Mouse (Mus musculus) intestine, embryonic 14.5 days (tissue): ENCODE data around the gene Il17rd. TPM values are rescaled to one million over a fixed set of nuclear protein-coding genes. Genes with fewer than 3 reads are reported as not detected.

Source experiments
- ATAC-seq: fragments of 200-750 bp; cut with Nextera tagmentation; replicated peaks from 2 replicates; pipeline ENCODE4 v1.8.0; 2017; ENCODE audit warnings: low read depth, moderate number of reproducible peaks, moderate TSS enrichment, moderate library complexity; ENCODE audit not compliant: low FRiP score, low TSS enrichment
- DNase-seq: peaks from one replicate; pipeline ENCODE4 v3.0.0-alpha.2; 2018; ENCODE audit warnings: low spot score
- H3K27ac ChIP-seq: fragments of 300-500 bp; sonication (generic); 2 replicates; pipeline ENCODE4 v1.5.1; 2014; ENCODE audit warnings: low read depth, mild to moderate bottlenecking, control low read depth
- H3K27me3 ChIP-seq: fragments of 300-500 bp; sonication (generic); replicated peaks from 2 replicates; pipeline ENCODE4 v1.6.1; 2014; ENCODE audit warnings: low read length, control low read depth; ENCODE audit not compliant: control insufficient read depth, insufficient read depth
- H3K36me3 ChIP-seq: fragments of 300-500 bp; sonication (generic); 2 replicates; pipeline ENCODE4 v1.6.1; 2014; ENCODE audit warnings: low read length, control low read depth; ENCODE audit not compliant: control insufficient read depth, insufficient read depth
- H3K4me1 ChIP-seq: fragments of 300-500 bp; sonication (generic); replicated peaks from 2 replicates; pipeline ENCODE4 v1.6.1; 2014; ENCODE audit warnings: low read length, control low read depth, mixed read lengths; ENCODE audit not compliant: control insufficient read depth, insufficient read depth
- H3K4me2 ChIP-seq: fragments of 300-500 bp; sonication (generic); 2 replicates; pipeline ENCODE4 v1.6.1; 2014; ENCODE audit warnings: low read length
- H3K4me3 ChIP-seq: fragments of 300-500 bp; sonication (generic); 2 replicates; pipeline ENCODE4 v1.5.1; 2014; ENCODE audit warnings: low read depth, low read length, control low read depth, mixed read lengths
- H3K9ac ChIP-seq: fragments of 300-500 bp; sonication (generic); 2 replicates; pipeline ENCODE4 v1.6.1; 2014; ENCODE audit warnings: mild to moderate bottlenecking, low read length
- H3K9me3 ChIP-seq: fragments of 300-500 bp; sonication (generic); 2 replicates; pipeline ENCODE4 v1.6.1; 2016; ENCODE audit warnings: low read length, control low read depth; ENCODE audit not compliant: control insufficient read depth
- WGBS: fragments of 180-500 bp; shearing (Covaris S2); extraction: QIAGEN DNeasy Blood & Tissue Kit; methylation state at CpG from one replicate; pipeline ENCODE4 v1.1.7; 2014; 5-methylcytosine and 5-hydroxymethylcytosine counted together
- polyA plus RNA-seq: library from polyadenylated mRNA; unstranded; fragments of >200 nt; fragmentation: Nextera tagmentation; extraction: Ambion mirVana; gene quantifications from 2 replicates; pipeline ENCODE4 v1.2.1, GENCODE M21; 2014

The Il17rd gene
- polyA plus RNA-seq, 1 experiment from 2014 or later, result 2.7 TPM

DNA sequence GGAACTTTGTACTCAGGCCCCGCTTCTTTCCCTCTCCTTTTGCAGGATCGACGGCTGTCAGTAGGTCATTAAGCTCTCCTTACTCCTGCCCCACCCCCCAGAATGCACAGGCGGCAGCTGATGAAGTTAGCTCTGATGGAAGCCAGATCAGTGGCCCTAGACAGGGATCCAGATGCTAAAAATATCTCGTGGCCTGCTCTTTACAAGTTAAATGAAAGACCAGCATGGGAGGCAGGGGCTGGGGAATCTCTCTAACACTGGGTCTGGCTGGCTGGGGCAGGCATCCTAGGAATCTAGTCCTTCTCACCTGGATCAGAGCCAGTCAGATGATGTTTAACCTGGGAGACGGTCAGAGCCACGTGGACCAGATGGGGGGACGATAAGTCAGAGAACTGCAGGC is 112.7 kb downstream of the Il17rd start:
- no peak overlapping the region for H3K9ac ChIP-seq
- no peak overlapping the region for H3K4me3 ChIP-seq
- no peaks in the 10 kb centered on the region for H3K9me3 ChIP-seq
- H3K4me1 ChIP-seq, result peaks cover 19% of the 10 kb centered on the region
- no peaks in the 10 kb centered on the region for H3K27me3 ChIP-seq
- WGBS, result 13% methylated on average over 8 of the region's 8 CpGs
- peak; percentile 77 for ATAC-seq
- DNase-seq, result peak; percentile 60
- peak overlapping the region; percentile 25; the same call in 1 of the 2 replicates for H3K27ac ChIP-seq
- no peaks in the 10 kb centered on the region for H3K36me3 ChIP-seq
- H3K4me2 ChIP-seq, result no peak overlapping the region

DNA sequence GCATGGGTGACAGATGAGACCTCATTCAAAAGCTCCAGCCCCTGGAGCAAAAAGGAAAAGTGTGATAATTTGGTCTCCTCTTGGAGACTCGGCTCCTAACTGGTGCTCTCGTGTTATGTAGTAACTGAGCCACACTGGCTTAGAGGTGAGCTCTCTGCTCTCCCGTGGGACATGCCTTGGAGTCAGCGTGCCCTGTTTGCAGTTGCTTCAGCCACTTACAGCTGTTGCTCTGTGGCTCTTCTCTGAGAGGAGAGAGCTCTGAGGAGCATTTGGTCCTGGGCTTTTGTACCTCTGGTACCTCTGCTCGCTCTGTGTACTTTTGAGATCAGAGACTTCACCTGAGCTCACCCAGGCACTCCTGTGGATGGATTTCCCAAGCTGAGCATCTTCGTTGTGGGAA is 116.3 kb downstream of the Il17rd start:
- Histone ChIP-seq H3K9ac (no peak overlapping the region), H3K4me3 (no peak overlapping the region), H3K27ac (no peak overlapping the region), H3K4me2 (no peak overlapping the region), H3K9me3 (no peaks in the 10 kb centered on the region), H3K36me3 (no peaks in the 10 kb centered on the region), H3K27me3 (no peaks in the 10 kb centered on the region), H3K4me1 (peaks cover 19% of the 10 kb centered on the region)
- DNase-seq (no peak), ATAC-seq (no peak)
- WGBS, result 70% methylated on average over 6 of the region's 6 CpGs

DNA sequence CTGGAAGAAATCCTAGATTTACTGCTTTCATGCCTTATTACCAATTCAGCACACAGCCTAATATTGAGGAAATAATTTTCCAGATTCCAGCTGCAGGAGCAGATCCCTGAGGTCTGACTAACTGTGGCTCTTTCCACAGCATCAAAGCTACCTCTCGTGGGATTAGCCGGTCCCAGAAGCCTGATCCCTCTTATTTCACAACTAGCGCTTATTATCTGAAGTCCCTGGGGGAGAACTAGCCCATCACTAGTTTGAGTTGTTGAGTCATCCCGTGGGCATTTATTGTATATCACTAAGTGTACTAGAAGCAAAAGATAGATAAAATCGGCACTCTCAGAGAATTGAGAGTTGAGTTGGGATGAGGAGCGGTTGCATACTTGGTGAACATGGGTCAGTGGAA is 117.3 kb downstream of the Il17rd start:
- Histone ChIP-seq H3K9me3 (no peaks in the 10 kb centered on the region), H3K27ac (no peak overlapping the region), H3K4me3 (no peak overlapping the region), H3K36me3 (no peaks in the 10 kb centered on the region), H3K4me2 (no peak overlapping the region), H3K27me3 (no peaks in the 10 kb centered on the region), H3K4me1 (peaks cover 12% of the 10 kb centered on the region), H3K9ac (no peak overlapping the region)
- ATAC-seq (no peak), DNase-seq (no peak)
- WGBS, result 87% methylated on average over 6 of the region's 6 CpGs

Other genes with a start within 250 kb of the Il17rd start
- 0.12 TPM in 1 of 2 replicates, not detected in the other for gene Asb14, start 144.4 kb upstream of the Il17rd start, polyA plus RNA-seq
- 38.4 and 43.8 TPM in 2 replicates for gene Appl1, start 67.7 kb upstream of the Il17rd start, polyA plus RNA-seq
- 0.31 and 0.37 TPM in 2 replicates for gene Hesx1, start 44.5 kb upstream of the Il17rd start, polyA plus RNA-seq
- gene Arhgef3, start 76.0 kb downstream of the Il17rd start, polyA plus RNA-seq, result 15.6 and 18.0 TPM in 2 replicates